Mouse (Mus musculus): ENCODE data around the gene 1600012H06Rik. TPM values are rescaled to one million over a fixed set of nuclear protein-coding genes. Genes with fewer than 3 reads are reported as not detected.
"Not testable (repeated sequence)": the region's sequence is repeated elsewhere in the genome, so short reads cannot be mapped to it uniquely, and the experiment has no call there.

The 1600012H06Rik gene
- 38.1 and 40.8 TPM in 2 replicates for polyA plus RNA-seq (2015; fragmentation: Nextera tagmentation; extraction: Ambion mirVana)

DNA sequence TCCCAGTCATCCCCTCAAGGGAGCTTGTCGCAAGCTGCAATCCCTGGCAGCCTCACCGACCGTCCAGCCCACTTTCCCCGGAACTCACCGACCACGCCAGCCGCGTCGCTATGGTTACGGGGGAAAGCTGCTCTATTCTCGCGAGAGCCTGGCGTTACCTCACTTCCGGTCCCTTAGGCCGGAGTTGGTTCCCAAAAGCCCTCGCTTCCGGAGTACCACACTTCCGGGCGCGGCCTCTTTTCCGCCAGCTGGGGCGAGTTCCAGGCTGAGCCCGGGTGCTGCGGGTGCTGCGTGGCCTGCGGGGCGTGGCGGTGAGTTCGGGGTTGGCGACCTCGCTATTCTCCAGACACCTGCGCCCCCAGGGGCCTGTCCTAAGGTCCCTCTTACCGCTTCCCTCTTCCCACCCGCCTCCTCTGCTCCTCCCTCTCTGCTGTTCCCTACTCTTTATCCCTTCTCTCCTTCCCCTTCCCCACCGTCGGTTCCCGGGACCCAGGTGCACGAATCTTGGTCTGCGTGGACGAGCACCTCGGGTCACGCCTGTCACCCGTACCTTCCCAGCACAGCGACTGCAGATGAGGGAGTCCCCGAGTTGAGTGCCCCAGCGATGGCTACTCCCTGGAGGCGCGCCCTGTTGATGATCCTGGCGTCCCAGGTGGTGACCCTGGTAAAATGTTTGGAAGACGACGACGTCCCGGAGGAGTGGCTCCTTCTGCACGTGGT, at the start of gene 1600012H06Rik, which contains the start of gene Wdr27:
Gene 1600012H06Rik (plus strand): TSS at position 176 of the 720 bp plus-strand sequence.
Gene Wdr27 (minus strand): TSS at position 150 of the 720 bp plus-strand sequence.
- WGBS: under 1% methylated on average over 54 of the region's 54 CpGs
- H3K4me2 ChIP-seq (replicated peaks; ENCODE audit: low read depth): peak within 1 kb of the TSS; percentile 89
- no peaks in the 10 kb centered on the region for H3K27me3 ChIP-seq (replicated peaks; ENCODE audit: control insufficient read depth, insufficient read depth, low read length)
- no peak for TF ChIP-seq CTCF (IDR thresholded peaks at IDR 0.05; ENCODE audit: low read depth)
- peak; percentile 97 for ATAC-seq
- H3K9ac ChIP-seq (ENCODE audit: low read depth, low read length): peak within 1 kb of the TSS; percentile 66
- peaks cover 13% of the 10 kb centered on the region; the same call in 1 of the 2 replicates for H3K4me1 ChIP-seq (replicated peaks; ENCODE audit: control insufficient read depth, insufficient read depth, low read length)
- H3K36me3 ChIP-seq (ENCODE audit: control insufficient read depth, insufficient read depth): 0 out of 2 replicates have a peak, but pooled peaks cover 5% of the 10 kb centered on the region
- no peaks in the 10 kb centered on the region for H3K9me3 ChIP-seq (ENCODE audit: control insufficient read depth)
- peak within 1 kb of the TSS; percentile 81 for H3K27ac ChIP-seq (ENCODE audit: low read depth, low read length)
- H3K4me3 ChIP-seq (ENCODE audit: low read depth, low read length): peak within 1 kb of the TSS; percentile 84

DNA sequence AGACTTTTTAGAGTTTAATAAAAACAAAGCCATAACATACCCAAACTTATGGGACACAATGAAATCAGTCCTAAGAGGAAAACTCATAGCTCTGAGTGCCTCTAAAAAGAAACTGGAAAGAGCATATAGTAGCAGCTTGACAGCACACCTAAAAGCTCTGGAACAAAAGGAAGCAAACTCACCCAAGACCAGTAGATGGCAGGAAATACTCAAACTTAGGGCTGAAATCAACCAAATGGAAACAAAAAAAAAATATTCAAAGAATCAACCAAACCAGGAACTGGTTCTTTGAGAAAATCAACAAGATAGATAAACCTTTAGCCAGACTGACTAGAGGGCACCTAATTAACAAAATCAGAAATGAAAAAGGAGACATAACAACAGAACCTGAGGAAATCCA, 47.9 kb upstream of the 1600012H06Rik start:
- not testable (repeated sequence) for H3K27me3 ChIP-seq (replicated peaks; ENCODE audit: control insufficient read depth, insufficient read depth, low read length); H3K4me3 ChIP-seq (ENCODE audit: low read depth, low read length); H3K4me2 ChIP-seq (replicated peaks; ENCODE audit: low read depth); H3K27ac ChIP-seq (ENCODE audit: low read depth, low read length); ATAC-seq; H3K9me3 ChIP-seq (ENCODE audit: control insufficient read depth); H3K9ac ChIP-seq (ENCODE audit: low read depth, low read length); H3K36me3 ChIP-seq (ENCODE audit: control insufficient read depth, insufficient read depth); H3K4me1 ChIP-seq (replicated peaks; ENCODE audit: control insufficient read depth, insufficient read depth, low read length)

DNA sequence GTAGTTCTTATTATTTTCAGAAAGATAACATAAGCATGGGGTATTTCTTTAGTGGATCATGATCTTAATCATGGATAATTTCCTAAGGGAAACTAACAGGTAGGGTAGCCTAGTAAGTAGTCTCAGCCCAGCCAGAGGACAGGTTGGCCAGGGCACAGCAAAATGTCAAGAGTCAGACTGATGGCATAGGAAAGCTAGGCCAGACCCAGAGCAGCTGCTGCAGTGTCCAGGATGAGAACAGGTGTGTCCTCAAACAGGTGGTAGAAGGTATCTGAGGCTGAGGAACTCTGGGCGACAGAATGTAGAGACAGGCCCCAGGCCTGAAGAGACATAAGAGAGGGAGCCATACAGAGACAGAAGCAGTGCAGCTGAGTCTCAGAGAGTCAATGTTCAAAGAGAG, 44.0 kb upstream of the 1600012H06Rik start:
- 86% methylated on average over 1 of the region's 1 CpGs for WGBS
- no peak overlapping the region for H3K4me3 ChIP-seq (ENCODE audit: low read depth, low read length)
- no peak overlapping the region for H3K27ac ChIP-seq (ENCODE audit: low read depth, low read length)
- H3K27me3 ChIP-seq (replicated peaks; ENCODE audit: control insufficient read depth, insufficient read depth, low read length): no peaks in the 10 kb centered on the region
- no peak overlapping the region for H3K9ac ChIP-seq (ENCODE audit: low read depth, low read length)
- no peaks in the 10 kb centered on the region for H3K36me3 ChIP-seq (ENCODE audit: control insufficient read depth, insufficient read depth)
- no peak for TF ChIP-seq CTCF (IDR thresholded peaks at IDR 0.05; ENCODE audit: low read depth)
- no peaks in the 10 kb centered on the region for H3K9me3 ChIP-seq (ENCODE audit: control insufficient read depth)
- H3K4me1 ChIP-seq (replicated peaks; ENCODE audit: control insufficient read depth, insufficient read depth, low read length): no peaks in the 10 kb centered on the region
- no peak for ATAC-seq
- no peak overlapping the region for H3K4me2 ChIP-seq (replicated peaks; ENCODE audit: low read depth)

DNA sequence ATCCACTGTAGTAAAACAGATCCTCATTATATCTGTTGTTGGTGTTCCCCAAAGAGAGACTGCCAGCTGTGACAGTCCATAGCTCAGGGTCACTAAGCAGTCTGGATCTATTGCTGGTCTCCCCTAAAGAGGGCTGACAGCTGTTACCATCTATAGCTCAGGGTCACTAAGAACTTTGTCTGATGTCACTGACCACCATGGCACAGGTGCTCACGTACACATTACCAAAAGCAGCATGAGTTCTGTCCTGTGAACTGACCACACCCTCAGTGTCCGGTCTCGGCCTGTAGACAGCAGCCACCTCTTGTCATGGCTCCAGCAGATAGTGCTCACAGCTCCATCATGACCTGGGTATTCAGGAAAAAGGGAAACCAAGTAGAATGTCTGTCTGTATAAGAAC, 39.8 kb upstream of the 1600012H06Rik start:
- Histone ChIP-seq H3K36me3 (ENCODE audit: control insufficient read depth, insufficient read depth) (no peaks in the 10 kb centered on the region), H3K9ac (ENCODE audit: low read depth, low read length) (no peak overlapping the region), H3K4me2 (replicated peaks; ENCODE audit: low read depth) (no peak overlapping the region), H3K27ac (ENCODE audit: low read depth, low read length) (no peak overlapping the region), H3K27me3 (replicated peaks; ENCODE audit: control insufficient read depth, insufficient read depth, low read length) (no peaks in the 10 kb centered on the region), H3K4me3 (ENCODE audit: low read depth, low read length) (no peak overlapping the region), H3K9me3 (ENCODE audit: control insufficient read depth) (no peaks in the 10 kb centered on the region), H3K4me1 (replicated peaks; ENCODE audit: control insufficient read depth, insufficient read depth, low read length) (no peaks in the 10 kb centered on the region)
- no peak for TF ChIP-seq CTCF (IDR thresholded peaks at IDR 0.05; ENCODE audit: low read depth)
- ATAC-seq: no peak
- 80% methylated on average over 3 of the region's 3 CpGs for WGBS

DNA sequence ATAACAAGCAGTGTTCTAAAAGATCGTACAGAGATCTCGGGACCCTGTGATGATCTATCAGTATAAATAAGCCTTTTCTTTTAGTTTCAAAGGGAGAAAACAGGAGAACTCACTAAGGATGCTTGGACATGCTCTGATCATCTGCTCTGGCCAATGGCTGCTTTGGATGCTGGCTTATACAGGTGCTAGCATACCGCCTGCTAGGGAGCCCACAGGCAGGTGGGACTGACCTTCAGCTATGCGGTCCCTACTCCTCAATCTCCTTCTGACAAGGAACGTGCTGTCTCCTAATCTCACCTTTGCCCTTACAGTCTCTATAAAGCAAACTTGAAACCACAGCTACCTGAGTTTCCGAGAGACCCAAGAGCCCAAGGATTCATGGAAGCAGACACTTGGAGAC, 38.8 kb upstream of the 1600012H06Rik start:
- Histone ChIP-seq H3K4me1 (replicated peaks; ENCODE audit: control insufficient read depth, insufficient read depth, low read length) (no peaks in the 10 kb centered on the region), H3K9ac (ENCODE audit: low read depth, low read length) (no peak overlapping the region), H3K27ac (ENCODE audit: low read depth, low read length) (no peak overlapping the region), H3K4me2 (replicated peaks; ENCODE audit: low read depth) (no peak overlapping the region), H3K27me3 (replicated peaks; ENCODE audit: control insufficient read depth, insufficient read depth, low read length) (no peaks in the 10 kb centered on the region), H3K36me3 (ENCODE audit: control insufficient read depth, insufficient read depth) (no peaks in the 10 kb centered on the region), H3K4me3 (ENCODE audit: low read depth, low read length) (no peak overlapping the region), H3K9me3 (ENCODE audit: control insufficient read depth) (no peaks in the 10 kb centered on the region)
- WGBS: 81% methylated on average over 6 of the region's 6 CpGs
- ATAC-seq: no peak
- TF ChIP-seq CTCF (IDR thresholded peaks at IDR 0.05; ENCODE audit: low read depth): no peak

DNA sequence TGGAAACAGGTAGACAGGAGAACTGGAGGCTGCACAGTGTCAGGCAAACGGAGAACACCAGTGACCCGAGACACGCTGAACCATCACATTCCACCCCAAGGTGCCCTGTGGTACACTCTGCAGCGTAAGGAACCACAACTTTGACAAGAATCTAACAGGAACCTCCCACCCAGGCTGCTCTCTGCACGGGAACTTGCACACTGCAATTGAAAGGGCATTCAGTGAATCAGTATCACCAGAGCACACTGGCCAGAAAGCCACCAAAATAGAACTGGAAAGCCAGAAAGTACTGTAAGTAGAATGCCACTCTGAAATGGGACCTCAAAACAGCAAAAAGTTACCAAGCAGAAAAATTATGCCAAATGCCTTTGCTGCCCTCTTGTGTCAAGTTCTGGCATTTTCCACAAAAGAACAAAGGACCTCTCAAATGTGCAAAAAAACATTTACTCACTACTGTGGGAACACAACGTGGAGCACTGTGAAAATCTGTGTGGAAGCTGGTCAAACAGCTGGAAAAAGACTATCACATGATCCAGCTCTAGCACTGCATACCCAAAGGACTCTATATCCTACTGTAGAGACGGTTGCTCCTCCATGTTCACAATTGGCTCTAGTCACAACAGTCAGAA, 38.2 kb upstream of the 1600012H06Rik start:
- H3K27ac ChIP-seq (ENCODE audit: low read depth, low read length): no peak overlapping the region
- H3K9me3 ChIP-seq (ENCODE audit: control insufficient read depth): no peaks in the 10 kb centered on the region
- peak; percentile 98 for TF ChIP-seq CTCF (IDR thresholded peaks at IDR 0.05; ENCODE audit: low read depth)
- no peak overlapping the region for H3K4me2 ChIP-seq (replicated peaks; ENCODE audit: low read depth)
- no peaks in the 10 kb centered on the region for H3K27me3 ChIP-seq (replicated peaks; ENCODE audit: control insufficient read depth, insufficient read depth, low read length)
- H3K4me3 ChIP-seq (ENCODE audit: low read depth, low read length): no peak overlapping the region
- WGBS: 49% methylated on average over 7 of the region's 7 CpGs
- no peaks in the 10 kb centered on the region for H3K4me1 ChIP-seq (replicated peaks; ENCODE audit: control insufficient read depth, insufficient read depth, low read length)
- H3K36me3 ChIP-seq (ENCODE audit: control insufficient read depth, insufficient read depth): no peaks in the 10 kb centered on the region
- ATAC-seq: no peak
- H3K9ac ChIP-seq (ENCODE audit: low read depth, low read length): no peak overlapping the region
